Mouse (Mus musculus) frontal cortex, postnatal 14 days (tissue): ENCODE results near the gene Cyp46a1.

Source experiments
- DNase-seq, 2 experiments: peaks; one replicate each; pipeline ENCODE4 v3.0.0; 2022; ENCODE audit warnings: low spot score in 2 of 2

Gene Cyp46a1

GRCm38 (mm10) chr12:108398681-108399080, 64.5 kb downstream of the Cyp46a1 start:
- no peak for DNase-seq

- DNase-seq = no peak
These were observed 65.0 kb downstream of the Cyp46a1 start for GRCm38 (mm10) chr12:108399191-108399590.

GRCm38 (mm10) chr12:108400951-108401350, 66.8 kb downstream of the Cyp46a1 start:
- no peak for DNase-seq

DNA sequence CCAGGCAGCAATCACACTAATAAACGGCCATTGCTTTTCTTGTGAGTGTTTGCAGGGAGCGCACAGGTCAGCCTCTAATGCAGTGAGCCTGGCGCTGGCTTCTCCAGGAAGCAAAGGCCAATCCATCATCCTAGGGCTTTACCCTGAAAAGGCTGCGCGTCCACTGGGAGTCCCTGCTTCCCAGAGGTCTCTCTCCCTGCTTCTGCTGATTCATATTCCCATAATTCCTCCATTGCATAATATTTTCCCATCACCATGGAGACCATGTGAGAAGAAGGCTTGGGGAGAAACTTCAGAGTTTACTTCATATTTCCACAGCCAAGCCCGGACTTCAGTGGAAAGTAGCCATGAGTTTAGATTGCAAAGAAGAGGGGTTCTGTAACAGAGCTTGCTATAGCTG, 69.8 kb downstream of the Cyp46a1 start:
- no peak for DNase-seq

DNA sequence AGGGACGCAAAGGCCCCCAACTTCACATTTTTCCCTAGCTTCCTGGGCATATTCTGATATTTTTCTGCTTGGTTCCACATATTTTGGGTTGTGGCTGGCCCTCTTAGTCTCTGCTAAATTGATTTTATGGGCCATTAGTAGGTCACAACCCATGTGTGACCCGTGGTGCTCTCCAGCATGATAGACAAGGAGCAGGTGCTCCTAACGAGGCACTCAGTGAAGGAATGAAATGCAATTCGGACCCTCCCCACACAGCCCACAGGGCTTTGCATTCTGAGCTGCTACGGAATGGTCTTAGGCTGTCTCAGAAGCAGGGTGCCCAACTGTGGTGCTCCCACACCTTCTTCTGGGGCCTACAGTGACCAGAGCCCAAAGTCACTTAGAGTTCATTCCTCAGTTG, 74.9 kb downstream of the Cyp46a1 start:
- no peak for DNase-seq

GRCm38 (mm10) chr12:108410416-108411208, 76.4 kb downstream of the Cyp46a1 start:
- DNase-seq = no peak
